11 mouse cellular contexts compared by ENCODE assay signal in the genomic region with DNA sequence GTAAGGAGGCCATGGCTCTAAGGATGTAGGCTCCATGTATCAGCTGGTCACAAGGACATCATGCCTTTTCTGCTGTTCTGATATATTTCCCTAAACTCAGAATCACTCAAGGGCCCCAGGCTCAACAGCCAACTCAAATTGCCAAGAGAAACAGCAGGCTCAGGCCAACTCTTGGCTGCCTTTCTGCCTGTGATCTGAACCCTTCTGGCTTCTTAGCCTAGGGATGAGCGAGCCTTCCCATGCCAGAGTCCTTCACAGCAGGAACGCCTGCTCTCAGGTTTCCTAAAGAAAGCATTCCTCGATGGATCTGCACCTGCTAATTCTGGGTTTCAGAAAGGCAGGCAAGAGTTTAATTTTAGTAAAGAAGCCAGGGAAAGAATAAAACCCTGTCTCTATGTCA. TPM values are rescaled to one million over a fixed set of nuclear protein-coding genes. Genes with fewer than 3 reads are reported as not detected.
DNase-seq lines count a peak whose midpoint lies in the region; ATAC-seq lines count a peak whose summit lies in the region.
"Had no signal": no experiment of that assay in that cellular context is flagged by ENCODE, and none has a peak within 500 bp of the region (broad histone marks: within the 10 kb centered on the region; RNA-seq: fewer than 3 reads in every experiment).

No protein-coding gene starts in this region.

- no peaks in the 10 kb centered on the region for H3K36me3 ChIP-seq in forebrain, embryonic 10.5 days (replicated peaks)
- H3K36me3 ChIP-seq in forebrain, embryonic 11.5 days (ENCODE audit: control insufficient read depth, insufficient read depth, low read length), result no peaks in the 10 kb centered on the region
- H3K36me3 ChIP-seq in hindbrain, embryonic 16.5 days (ENCODE audit: control insufficient read depth, insufficient read depth, low read length), result no peaks in the 10 kb centered on the region
- no peaks in the 10 kb centered on the region for H3K36me3 ChIP-seq in intestine, embryonic 16.5 days (ENCODE audit: control insufficient read depth, insufficient read depth, low read length)
- H3K36me3 ChIP-seq: liver, embryonic 15.5 days had no signal

- no peak overlapping the region for H3K9ac ChIP-seq in forebrain, embryonic 11.5 days (ENCODE audit: low read length)
- no peak overlapping the region for H3K9ac ChIP-seq in hindbrain, embryonic 16.5 days (ENCODE audit: low read depth, low read length)
- H3K9ac ChIP-seq in intestine, embryonic 16.5 days (ENCODE audit: low read depth, low read length), result no peak overlapping the region
- H3K9ac ChIP-seq: liver, embryonic 15.5 days had no signal

- no peak overlapping the region for H3K4me2 ChIP-seq in forebrain, embryonic 11.5 days (ENCODE audit: low read depth, low read length, severe bottlenecking)
- no peak overlapping the region for H3K4me2 ChIP-seq in hindbrain, embryonic 16.5 days (ENCODE audit: low read length)
- no peak overlapping the region for H3K4me2 ChIP-seq in intestine, embryonic 16.5 days (ENCODE audit: low read depth, low read length)
- H3K4me2 ChIP-seq: liver, embryonic 15.5 days had no signal

- no peak overlapping the region for H3K4me3 ChIP-seq in forebrain, embryonic 10.5 days
- H3K4me3 ChIP-seq in forebrain, embryonic 11.5 days (ENCODE audit: low read depth, low read length), result no peak overlapping the region
- H3K4me3 ChIP-seq in hindbrain, embryonic 16.5 days (ENCODE audit: low read length), result no peak overlapping the region
- no peak overlapping the region for H3K4me3 ChIP-seq in intestine, embryonic 16.5 days (ENCODE audit: low read length)
- H3K4me3 ChIP-seq: liver, embryonic 15.5 days had no signal

- WGBS in forebrain, embryonic 10.5 days, result 33% methylated on average over 3 of the region's 3 CpGs
- WGBS in forebrain, embryonic 11.5 days, result 30% methylated on average over 3 of the region's 3 CpGs
- 44% methylated on average over 3 of the region's 3 CpGs for WGBS in hindbrain, embryonic 16.5 days
- 61% methylated on average over 3 of the region's 3 CpGs for WGBS in intestine, embryonic 16.5 days

- H3K27ac ChIP-seq in forebrain, embryonic 10.5 days, result peak overlapping the region; percentile 46; the same call in 1 of the 2 replicates
- H3K27ac ChIP-seq in forebrain, embryonic 11.5 days (ENCODE audit: low read depth, low read length), result no peak overlapping the region
- H3K27ac ChIP-seq in hindbrain, embryonic 16.5 days (ENCODE audit: low read depth, low read length), result no peak overlapping the region; the same call in 1 of the 2 replicates
- H3K27ac ChIP-seq in intestine, embryonic 16.5 days (ENCODE audit: low read length), result no peak overlapping the region
- H3K27ac ChIP-seq: liver, embryonic 15.5 days had no signal

- no peaks in the 10 kb centered on the region for H3K9me3 ChIP-seq in forebrain, embryonic 10.5 days
- H3K9me3 ChIP-seq in forebrain, embryonic 11.5 days (ENCODE audit: control insufficient read depth, low read length), result no peaks in the 10 kb centered on the region
- no peaks in the 10 kb centered on the region for H3K9me3 ChIP-seq in hindbrain, embryonic 16.5 days (ENCODE audit: control insufficient read depth, low read length)
- H3K9me3 ChIP-seq in intestine, embryonic 16.5 days (ENCODE audit: control insufficient read depth, low read length), result no peaks in the 10 kb centered on the region
- H3K9me3 ChIP-seq: liver, embryonic 15.5 days had no signal

- no peaks in the 10 kb centered on the region for H3K27me3 ChIP-seq in forebrain, embryonic 10.5 days (ENCODE audit: poor library complexity, severe bottlenecking)
- H3K27me3 ChIP-seq in forebrain, embryonic 11.5 days (ENCODE audit: control insufficient read depth, insufficient read depth, low read length), result no peaks in the 10 kb centered on the region
- H3K27me3 ChIP-seq in hindbrain, embryonic 16.5 days (replicated peaks; ENCODE audit: control insufficient read depth, insufficient read depth, low read length), result no peaks in the 10 kb centered on the region
- H3K27me3 ChIP-seq in intestine, embryonic 16.5 days (replicated peaks; ENCODE audit: control insufficient read depth, insufficient read depth, low read length), result no peaks in the 10 kb centered on the region
- H3K27me3 ChIP-seq: liver, embryonic 15.5 days; Patski had no signal

- ATAC-seq in forebrain, embryonic 11.5 days (replicated peaks; ENCODE audit: low FRiP score), result no peak
- ATAC-seq in hindbrain, embryonic 16.5 days, result no peak
- ATAC-seq in intestine, embryonic 16.5 days, result no peak
- ATAC-seq: midbrain, embryonic 16.5 days; Patski had no signal

- H3K4me1 ChIP-seq in forebrain, embryonic 10.5 days, result peaks cover 39% of the 10 kb centered on the region
- H3K4me1 ChIP-seq in forebrain, embryonic 11.5 days (replicated peaks; ENCODE audit: control insufficient read depth, insufficient read depth, low read length), result 0 out of 2 replicates have a peak, but pooled peaks cover 3% of the 10 kb centered on the region
- peaks cover 8% of the 10 kb centered on the region for H3K4me1 ChIP-seq in hindbrain, embryonic 16.5 days (ENCODE audit: control insufficient read depth, insufficient read depth, low read depth, low read length)
- no peaks in the 10 kb centered on the region for H3K4me1 ChIP-seq in intestine, embryonic 16.5 days (ENCODE audit: control insufficient read depth, insufficient read depth, low read length)
- H3K4me1 ChIP-seq: liver, embryonic 15.5 days had no signal

- DNase-seq in forebrain, embryonic 10.5 days (ENCODE audit: extremely low spot score, low spot score), result no peak
- DNase-seq in forebrain, embryonic 11.5 days (ENCODE audit: low spot score), result no peak
- peak; percentile 13 for DNase-seq in 3T3-L1 (ENCODE audit: low read depth, low spot score)
- DNase-seq in cerebellum, adult 9-10 months, result peak; percentile 84
- DNase-seq in heart, adult 8-10 months (ENCODE audit: low spot score), result peak; percentile 51
- DNase-seq in spleen, adult 18-20 months, result no peak

RNA-seq across cellular contexts. Expression of gene Abtb2, which starts 43.4 kb away (rescaled TPM):
- 11.5 and 12.9 TPM in 2 replicates for polyA plus RNA-seq in forebrain, embryonic 10.5 days (2016; fragmentation: Nextera tagmentation; extraction: Ambion mirVana)
- 14.1 and 15.9 TPM in 2 replicates for polyA plus RNA-seq in forebrain, embryonic 11.5 days (2014; fragmentation: Nextera tagmentation; extraction: Ambion mirVana)
- 10 to 100 TPM; 22.9 to 27.5 (median 24.8) TPM for total RNA-seq in heart, adult 8-10 months (2022)
- polyA plus RNA-seq in hindbrain, embryonic 16.5 days (2015; fragmentation: Nextera tagmentation; extraction: Ambion mirVana), result 10.0 and 13.0 TPM in 2 replicates
- 4.7 and 5.4 TPM in 2 replicates for polyA plus RNA-seq in intestine, embryonic 16.5 days (2015; fragmentation: Nextera tagmentation; extraction: Ambion mirVana)

Comparison
In these comparisons a context has a peak if more than half of its experiments do, and no peak if none do; other contexts are left out.
1. DNase-seq: peak in 3T3-L1 (single experiment), cerebellum, adult 9-10 months (single experiment) and heart, adult 8-10 months (single experiment); none in forebrain, embryonic 10.5 days (single experiment), forebrain, embryonic 11.5 days (single experiment) and spleen, adult 18-20 months (0 of 2).